Mouse (Mus musculus) ovary, postnatal 36 days (tissue): ENCODE data around the gene Ccr1l1.
"Not testable (repeated sequence)": the region's sequence is repeated elsewhere in the genome, so short reads cannot be mapped to it uniquely, and the experiment has no call there.

Experiments
- DNase-seq: peaks from one replicate; pipeline ENCODE4 v3.0.0; 2022; ENCODE audit warnings: low spot score, mixed read lengths

The Ccr1l1 gene

GRCm38 (mm10) chr9:123978308-123978707 is at the start of gene Ccr1l1:
Gene Ccr1l1, minus strand, starts transcription at chr9:123978408.
- DNase-seq, result no peak

- DNase-seq, result no peak
Measured at GRCm38 (mm10) chr9:124021672-124022071, 43.5 kb upstream of the Ccr1l1 start, which contains the start of gene Ccr3. Gene Ccr3, plus strand, starts transcription at chr9:124021972.

GRCm38 (mm10) chr9:124019887-124020286 is 41.7 kb upstream of the Ccr1l1 start:
- DNase-seq, result no peak

- no peak for DNase-seq
Measured at GRCm38 (mm10) chr9:124016048-124016447, 37.8 kb upstream of the Ccr1l1 start.

GRCm38 (mm10) chr9:124014985-124015652 is 36.9 kb upstream of the Ccr1l1 start:
- no peak for DNase-seq

- DNase-seq, result no peak
Measured at GRCm38 (mm10) chr9:124013270-124013669, 35.1 kb upstream of the Ccr1l1 start.

GRCm38 (mm10) chr9:124012691-124013090 is 34.5 kb upstream of the Ccr1l1 start:
- no peak for DNase-seq

GRCm38 (mm10) chr9:123999784-124000183 is 21.6 kb upstream of the Ccr1l1 start:
- no peak for DNase-seq

- DNase-seq, result no peak
Measured at GRCm38 (mm10) chr9:123997719-123998118, 19.5 kb upstream of the Ccr1l1 start.

- no peak for DNase-seq
Measured at GRCm38 (mm10) chr9:123991312-123991906, 13.2 kb upstream of the Ccr1l1 start.

- no peak for DNase-seq
Measured at GRCm38 (mm10) chr9:123989671-123990070, 11.5 kb upstream of the Ccr1l1 start.

- no peak for DNase-seq
Measured at GRCm38 (mm10) chr9:123986217-123986616, 8.0 kb upstream of the Ccr1l1 start.

- no peak for DNase-seq
Measured at GRCm38 (mm10) chr9:123984943-123985342, 6.7 kb upstream of the Ccr1l1 start.

GRCm38 (mm10) chr9:123982720-123983119 is 4.5 kb upstream of the Ccr1l1 start:
- DNase-seq, result no peak

- DNase-seq, result no peak
Measured at GRCm38 (mm10) chr9:123981909-123982308, 3.7 kb upstream of the Ccr1l1 start.

- not testable (repeated sequence) for DNase-seq
Measured at GRCm38 (mm10) chr9:123980858-123981475, 2.8 kb upstream of the Ccr1l1 start.

GRCm38 (mm10) chr9:123976876-123977663 is 1.1 kb downstream of the Ccr1l1 start:
- no peak for DNase-seq

- no peak for DNase-seq
Measured at GRCm38 (mm10) chr9:123975630-123976029, 2.6 kb downstream of the Ccr1l1 start.

- DNase-seq, result no peak
Measured at GRCm38 (mm10) chr9:123968290-123968912, 9.8 kb downstream of the Ccr1l1 start, which contains the start of gene Ccr1. Gene Ccr1, minus strand, starts transcription at chr9:123968692.

GRCm38 (mm10) chr9:123966858-123967495 is 11.2 kb downstream of the Ccr1l1 start:
- not testable (repeated sequence) for DNase-seq

- DNase-seq, result no peak
Measured at GRCm38 (mm10) chr9:123964776-123965175, 13.4 kb downstream of the Ccr1l1 start.
